Mouse (Mus musculus) olfactory bulb, adult 2 months (tissue): Measurements from ENCODE around the gene Insrr. TPM values are rescaled to one million over a fixed set of nuclear protein-coding genes. Genes with fewer than 3 reads are reported as not detected.

ENCODE experiments used
- H3K27ac ChIP-seq: fragments of 200-500 bp; 2 replicates; pipeline ENCODE4 v1.5.1; 2012; ENCODE audit warnings: low read depth, low read length; ENCODE audit not compliant: insufficient read depth
- H3K4me1 ChIP-seq: fragments of 200-500 bp; 2 replicates; pipeline ENCODE4 v1.6.1; 2012; ENCODE audit warnings: low read length; ENCODE audit not compliant: control insufficient read depth, insufficient read depth
- H3K4me3 ChIP-seq: fragments of 200-500 bp; 2 replicates; pipeline ENCODE4 v1.5.1; 2012; ENCODE audit warnings: mild to moderate bottlenecking, low read depth, low read length, moderate library complexity; ENCODE audit not compliant: insufficient read depth
- CTCF ChIP-seq: fragments of 200-500 bp; IDR thresholded peaks from 2 replicates; pipeline ENCODE4 v1.5.1; 2012; ENCODE audit warnings: low read depth, mild to moderate bottlenecking, low read length, moderate library complexity; ENCODE audit not compliant: insufficient read depth
- POLR2A ChIP-seq: fragments of 200-500 bp; IDR thresholded peaks from 2 replicates; pipeline ENCODE4 v1.6.1; 2012; ENCODE audit warnings: mild to moderate bottlenecking, low read depth, low read length, moderate library complexity; ENCODE audit not compliant: insufficient read depth
- WGBS: fragments of 180-500 bp; shearing (Covaris S2); methylation state at CpG from one replicate; pipeline ENCODE4 v1.1.7; 2018; 5-methylcytosine and 5-hydroxymethylcytosine counted together
- polyA plus RNA-seq: library from polyadenylated mRNA; stranded (reverse); fragments of >200 nt; gene quantifications from 2 replicates; pipeline ENCODE4 v1.2.4, GENCODE M21; 2012; ENCODE audit warnings: low replicate concordance; ENCODE audit not compliant: missing spikeins, insufficient read depth, insufficient read length

Gene Insrr
- polyA plus RNA-seq, 1 experiment = not detected

DNA sequence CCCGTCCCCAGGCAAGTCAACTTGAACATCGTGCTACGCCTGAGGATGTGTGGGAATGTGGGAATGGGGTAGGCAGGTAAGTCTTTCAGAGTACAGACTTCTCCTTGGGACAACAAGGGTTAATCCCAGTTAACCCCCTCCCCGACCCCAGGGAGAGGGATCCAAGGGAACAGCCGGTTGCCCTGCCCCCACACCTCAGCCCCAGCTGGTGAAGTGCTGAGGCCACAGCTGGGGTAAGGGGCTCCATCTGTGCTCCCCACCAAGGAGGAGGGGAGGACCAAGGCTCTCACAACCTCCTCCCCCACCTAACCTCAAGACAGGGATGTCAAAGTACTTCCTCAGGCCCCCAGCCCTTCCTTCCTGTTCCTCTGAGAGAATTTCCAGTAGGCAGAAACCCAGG, 7.0 kb upstream of the Insrr start:
- WGBS = 44% methylated on average over 5 of the region's 5 CpGs
- Histone ChIP-seq H3K4me3 (no peak overlapping the region), H3K27ac (no peak overlapping the region), H3K4me1 (peaks cover 4% of the 10 kb centered on the region; the same call in 1 of the 2 replicates)
- TF ChIP-seq POLR2A = no peak
- TF ChIP-seq CTCF = no peak

DNA sequence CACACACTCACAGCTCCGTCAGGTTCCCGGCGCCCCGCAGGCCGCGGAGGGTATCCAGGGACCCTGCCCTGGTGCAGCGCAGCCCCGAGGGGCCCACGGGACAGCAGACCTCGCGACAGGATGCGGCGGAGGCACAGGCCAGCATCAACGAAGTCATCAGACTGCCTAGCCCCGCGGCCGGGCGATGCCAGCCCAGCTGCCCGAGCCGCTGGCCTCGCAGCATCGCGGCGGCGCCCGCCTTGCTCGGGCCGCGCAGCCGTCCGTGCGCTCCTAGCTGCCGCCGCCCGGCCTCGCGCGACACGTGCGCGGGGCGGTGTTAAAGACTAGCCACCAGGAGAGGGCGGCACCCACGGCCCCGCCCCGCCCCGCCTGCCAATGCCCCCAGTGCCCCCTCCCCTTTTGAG, 1.8 kb upstream of the Insrr start, which contains the start of gene Ntrk1:
Gene Ntrk1 (minus strand): TSS at position 241 of the 404 bp plus-strand sequence.
- peaks cover 9% of the 10 kb centered on the region for H3K4me1 ChIP-seq
- WGBS = 3% methylated on average over 47 of the region's 47 CpGs
- TF ChIP-seq POLR2A (no peak), CTCF (no peak)
- H3K4me3 ChIP-seq = no peak within 1 kb of the TSS
- H3K27ac ChIP-seq = no peak within 1 kb of the TSS

DNA sequence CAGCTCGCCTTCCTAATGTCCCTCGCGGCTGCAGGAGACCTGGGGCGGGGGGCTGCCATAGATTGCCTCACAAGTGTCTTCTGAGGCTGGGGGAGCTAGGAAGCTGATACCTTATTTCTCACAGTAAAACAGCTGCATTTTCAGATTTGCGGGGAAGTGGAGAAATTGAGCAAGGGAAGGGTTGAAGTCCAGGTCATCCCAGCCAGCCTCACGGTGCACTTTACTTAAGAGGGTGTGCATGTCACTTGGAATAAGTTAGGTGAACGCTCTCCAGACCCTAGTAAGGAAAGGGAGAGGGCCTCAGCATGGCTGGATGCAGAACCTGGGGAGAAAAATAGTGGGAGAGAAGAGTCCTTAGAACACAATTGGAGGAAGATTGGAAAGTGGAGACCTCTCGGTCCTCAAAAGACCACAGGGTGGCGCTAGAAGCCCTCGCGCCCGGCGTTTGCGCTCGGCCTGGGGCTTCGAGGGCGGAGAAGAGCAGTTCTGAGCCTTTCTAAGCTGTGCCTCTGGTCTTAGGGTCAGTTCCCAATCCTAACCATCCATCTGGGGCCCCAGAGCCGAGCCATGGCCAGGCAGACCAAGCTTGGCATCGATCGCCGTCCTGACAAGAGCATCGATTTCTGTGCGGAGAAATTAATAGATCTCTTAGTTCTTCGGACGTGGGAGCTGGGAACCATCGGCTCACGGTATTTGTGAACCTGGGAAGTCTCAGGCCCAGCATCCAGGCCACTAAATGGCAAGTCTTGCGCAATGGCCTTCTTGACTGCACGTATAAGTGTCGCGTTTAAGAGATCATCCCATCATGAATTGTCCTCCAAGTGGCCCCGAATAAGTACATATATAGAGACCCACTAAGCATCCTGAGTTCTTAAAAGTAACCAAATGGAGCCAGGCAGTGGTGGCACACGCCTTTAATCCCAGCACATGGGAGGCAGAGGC, 1.1 kb upstream of the Insrr start:
- Histone ChIP-seq H3K4me1 (peaks cover 9% of the 10 kb centered on the region), H3K4me3 (no peak overlapping the region)
- TF ChIP-seq CTCF (peak; percentile 54; the same call in 1 of the 2 replicates), POLR2A (no peak)

DNA sequence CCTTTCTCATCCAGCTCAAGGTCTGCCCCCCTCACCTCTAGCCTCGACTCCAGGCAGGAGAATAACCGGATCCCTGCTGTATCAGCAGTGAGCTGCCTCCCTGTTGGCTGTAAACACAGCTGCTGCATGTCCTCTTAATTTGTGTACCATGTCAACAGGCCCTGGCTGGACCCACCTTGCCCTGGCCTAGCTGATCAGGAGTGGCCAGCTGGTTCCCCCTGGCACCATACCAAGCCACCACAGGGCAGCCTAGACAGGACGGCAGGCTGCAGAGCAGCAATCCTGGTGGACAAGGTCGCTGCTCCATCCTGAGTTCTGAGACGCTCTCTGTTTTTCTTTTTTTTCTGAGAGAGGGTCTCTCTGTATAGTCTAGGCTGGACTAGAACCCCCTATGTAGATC, 4.9 kb downstream of the Insrr start:
- TF ChIP-seq POLR2A = no peak
- TF ChIP-seq CTCF = no peak
- Histone ChIP-seq H3K27ac (no peak overlapping the region), H3K4me1 (peaks cover 9% of the 10 kb centered on the region), H3K4me3 (no peak overlapping the region)
- WGBS = 69% methylated on average over 5 of the region's 5 CpGs

More for the DNA sequence above, 1.1 kb upstream of the Insrr start:
- H3K27ac ChIP-seq = no peak overlapping the region
- WGBS = 17% methylated on average over 33 of the region's 33 CpGs

DNA sequence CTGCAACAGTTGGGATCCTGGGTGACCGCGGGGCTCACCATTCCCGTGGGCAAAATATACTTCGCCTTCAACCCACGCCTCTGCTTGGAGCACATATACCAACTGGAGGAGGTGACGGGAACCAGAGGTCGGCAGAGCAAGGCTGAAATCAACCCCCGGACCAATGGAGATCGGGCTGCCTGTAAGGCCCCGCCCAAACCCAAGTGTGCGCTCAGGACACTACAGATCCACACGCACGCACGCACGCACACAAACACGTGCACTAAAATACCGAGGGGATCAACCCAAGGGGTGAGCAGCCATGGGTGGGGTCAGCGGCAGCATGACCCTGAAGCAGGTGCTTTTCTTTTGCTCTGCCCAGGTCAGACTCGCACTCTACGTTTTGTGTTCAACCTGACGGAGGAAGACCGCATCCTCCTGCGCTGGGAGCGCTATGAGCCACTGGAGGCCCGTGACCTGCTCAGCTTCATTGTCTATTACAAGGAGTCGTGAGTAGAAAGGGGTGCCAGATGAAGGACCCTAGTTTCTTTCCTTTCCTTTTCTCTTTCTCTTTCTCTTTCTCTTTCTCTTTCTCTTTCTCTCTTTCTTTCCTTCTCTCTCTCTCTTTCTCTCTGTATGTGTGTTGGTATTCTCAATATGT, 7.4 kb downstream of the Insrr start:
- 7% methylated on average over 26 of the region's 26 CpGs for WGBS
- Histone ChIP-seq H3K4me1 (peaks cover 8% of the 10 kb centered on the region), H3K4me3 (peak overlapping the region; percentile 19), H3K27ac (no peak overlapping the region)
- no peak for TF ChIP-seq CTCF
- no peak for TF ChIP-seq POLR2A

DNA sequence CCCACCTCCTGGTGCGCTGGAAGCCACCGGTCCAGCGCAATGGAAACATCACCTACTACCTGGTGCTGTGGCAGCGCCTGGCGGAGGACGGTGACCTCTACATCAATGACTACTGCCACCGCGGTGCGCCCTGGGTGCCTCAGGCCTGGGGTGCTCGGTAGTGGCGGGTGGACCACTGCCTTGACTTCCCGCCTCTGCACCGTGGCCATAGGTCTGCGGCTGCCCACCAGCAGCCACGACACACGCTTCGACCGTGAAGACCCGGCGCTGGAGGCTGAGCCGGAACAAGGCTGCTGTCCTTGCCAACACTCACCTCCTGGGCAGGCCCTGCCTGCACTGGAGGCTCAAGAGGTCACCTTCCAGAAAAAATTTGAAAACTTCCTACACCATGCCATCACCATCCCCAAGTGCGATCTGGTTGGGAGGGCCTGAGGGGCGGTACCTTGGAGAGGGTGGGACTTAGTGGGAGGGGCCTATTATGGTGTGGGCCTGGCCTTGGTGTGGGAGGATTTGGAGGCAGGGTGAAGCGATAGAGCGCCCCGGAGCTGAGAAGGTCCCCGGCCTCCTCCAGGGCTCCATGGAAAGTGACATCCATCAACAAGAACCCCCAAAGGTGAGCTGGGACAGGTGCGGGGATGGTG, 12.7 kb downstream of the Insrr start:
- peaks cover 11% of the 10 kb centered on the region for H3K4me1 ChIP-seq
- TF ChIP-seq CTCF (no peak), POLR2A (no peak)
- H3K4me3 ChIP-seq = no peak overlapping the region
- no peak overlapping the region for H3K27ac ChIP-seq
- WGBS = 13% methylated on average over 28 of the region's 28 CpGs

DNA sequence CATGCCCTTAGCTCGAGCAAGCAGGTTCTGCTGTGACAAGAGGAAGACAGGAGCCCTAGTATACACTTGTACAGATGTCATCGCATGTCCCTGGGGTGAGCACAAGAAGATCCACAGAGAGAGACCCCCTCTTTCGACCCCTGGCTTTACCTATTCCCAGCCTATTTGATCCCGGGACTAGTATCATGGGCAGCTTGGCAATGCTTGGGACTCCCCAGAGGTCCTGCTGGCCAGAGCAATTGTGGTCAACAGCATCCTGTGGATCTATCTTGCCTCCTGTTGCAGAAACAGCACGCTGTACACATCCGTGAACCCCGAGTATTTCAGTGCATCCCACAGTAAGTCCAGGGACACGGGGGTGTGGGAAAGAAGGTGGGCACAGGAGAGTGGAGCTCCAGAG, 14.5 kb downstream of the Insrr start:
- Histone ChIP-seq H3K4me3 (no peak overlapping the region), H3K4me1 (peaks cover 11% of the 10 kb centered on the region), H3K27ac (no peak overlapping the region)
- WGBS = 91% methylated on average over 8 of the region's 8 CpGs
- TF ChIP-seq CTCF = no peak
- no peak for TF ChIP-seq POLR2A

DNA sequence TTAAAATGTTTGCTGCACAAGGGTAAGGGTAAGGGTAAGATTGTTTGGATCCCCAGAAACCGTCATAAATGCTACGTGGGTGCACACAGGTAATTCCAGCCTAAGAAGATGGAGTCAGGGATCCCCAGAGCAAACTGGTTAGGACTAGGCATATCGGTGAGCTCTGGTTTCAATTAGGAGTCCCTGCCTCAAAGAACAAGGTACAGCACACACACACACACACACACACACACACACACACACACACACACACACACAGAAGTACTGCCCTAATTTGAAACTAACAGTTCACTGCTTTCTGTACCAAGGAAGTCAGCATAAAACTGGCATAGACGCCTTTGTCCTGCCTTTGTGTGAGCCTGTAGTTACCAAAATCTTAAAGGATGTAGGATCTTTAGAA, 15.7 kb downstream of the Insrr start:
- Histone ChIP-seq H3K4me3 (no peak overlapping the region), H3K4me1 (peaks cover 11% of the 10 kb centered on the region), H3K27ac (no peak overlapping the region)
- WGBS = 80% methylated on average over 4 of the region's 4 CpGs
- TF ChIP-seq POLR2A (no peak), CTCF (no peak)

DNA sequence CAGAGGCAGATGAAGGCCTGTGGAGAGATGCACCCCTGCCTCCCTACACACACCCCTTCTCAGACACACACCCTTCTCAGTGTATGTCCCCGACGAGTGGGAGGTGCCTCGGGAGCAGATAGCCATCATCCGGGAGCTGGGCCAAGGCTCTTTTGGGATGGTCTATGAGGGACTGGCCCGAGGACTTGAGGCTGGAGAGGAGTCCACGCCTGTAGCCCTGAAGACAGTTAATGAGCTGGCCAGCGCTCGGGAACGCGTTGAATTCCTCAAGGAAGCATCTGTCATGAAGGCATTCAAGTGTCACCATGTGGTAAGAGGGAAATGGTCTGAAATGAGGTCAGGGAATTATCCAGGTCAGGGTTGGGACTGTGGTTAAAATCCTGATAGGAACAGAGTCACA, 16.1 kb downstream of the Insrr start:
- H3K4me1 ChIP-seq = peaks cover 11% of the 10 kb centered on the region
- TF ChIP-seq POLR2A = no peak
- no peak for TF ChIP-seq CTCF
- H3K4me3 ChIP-seq = no peak overlapping the region
- no peak overlapping the region for H3K27ac ChIP-seq
- 74% methylated on average over 10 of the region's 10 CpGs for WGBS
